Mouse (Mus musculus) stomach, embryonic 15.5 days (tissue): ENCODE data around the gene Hexa. TPM values are rescaled to one million over a fixed set of nuclear protein-coding genes. Genes with fewer than 3 reads are reported as not detected.
A peak's percentile ranks its signal among the peaks of the same experiment; 100 is the strongest.

Experiments used
- ATAC-seq: fragments of 200-750 bp; cut with Nextera tagmentation; 2 replicates; pipeline ENCODE4 v1.8.0; 2017; ENCODE audit warnings: low read depth, moderate number of reproducible peaks, moderate TSS enrichment; ENCODE audit not compliant: insufficient read depth, low FRiP score
- H3K27ac ChIP-seq: fragments of 300-500 bp; sonication (generic); 2 replicates; pipeline ENCODE4 v1.5.1; 2015; ENCODE audit warnings: mild to moderate bottlenecking, inconsistent platforms
- H3K27me3 ChIP-seq: fragments of 300-500 bp; sonication (generic); replicated peaks from 2 replicates; pipeline ENCODE4 v1.6.1; 2015; ENCODE audit warnings: inconsistent platforms
- H3K36me3 ChIP-seq: fragments of 300-500 bp; sonication (generic); 2 replicates; pipeline ENCODE4 v1.6.1; 2015; ENCODE audit warnings: inconsistent platforms
- H3K4me1 ChIP-seq: fragments of 300-500 bp; sonication (generic); 2 replicates; pipeline ENCODE4 v1.6.1; 2015; ENCODE audit warnings: inconsistent platforms
- H3K4me2 ChIP-seq: fragments of 300-500 bp; sonication (generic); 2 replicates; pipeline ENCODE4 v1.6.1; 2015; ENCODE audit warnings: mild to moderate bottlenecking, inconsistent platforms
- H3K4me3 ChIP-seq: fragments of 300-500 bp; sonication (generic); replicated peaks from 2 replicates; pipeline ENCODE4 v1.5.1; 2015; ENCODE audit warnings: inconsistent platforms
- H3K9ac ChIP-seq: fragments of 300-500 bp; sonication (generic); 2 replicates; pipeline ENCODE4 v1.6.1; 2015; ENCODE audit warnings: inconsistent platforms
- H3K9me3 ChIP-seq: fragments of 300-500 bp; sonication (generic); 2 replicates; pipeline ENCODE4 v1.6.1; 2016; ENCODE audit warnings: inconsistent platforms
- WGBS: fragments of 180-500 bp; shearing (Covaris S2); methylation state at CpG from one replicate; pipeline ENCODE4 v1.1.7; 2015; 5-methylcytosine and 5-hydroxymethylcytosine counted together
- polyA plus RNA-seq: library from polyadenylated mRNA; unstranded; fragments of >200 nt; fragmentation: Nextera tagmentation; extraction: Ambion mirVana; gene quantifications from 2 replicates; pipeline ENCODE4 v1.2.1, GENCODE M21; 2015

Hexa gene
- polyA plus RNA-seq, 1 experiment from 2014 or later = 77.4 TPM

- Histone ChIP-seq H3K4me3 (no peak overlapping the region), H3K9ac (no peak overlapping the region), H3K36me3 (peaks cover 13% of the 10 kb centered on the region; the same call in 1 of the 2 replicates), H3K27me3 (no peaks in the 10 kb centered on the region), H3K27ac (no peak overlapping the region), H3K4me1 (peaks cover 3% of the 10 kb centered on the region; the same call in 1 of the 2 replicates), H3K9me3 (no peaks in the 10 kb centered on the region), H3K4me2 (no peak overlapping the region)
- ATAC-seq = peak; percentile 31; the same call in 1 of the 2 replicates
- 21% methylated on average over 6 of the region's 6 CpGs for WGBS
Observed at GRCm38 (mm10) chr9:59567111-59567510, 27.8 kb downstream of the Hexa start.

- Histone ChIP-seq H3K9me3 (no peaks in the 10 kb centered on the region), H3K27me3 (no peaks in the 10 kb centered on the region), H3K4me1 (peaks cover 3% of the 10 kb centered on the region; the same call in 1 of the 2 replicates), H3K4me2 (no peak overlapping the region), H3K36me3 (no peaks in the 10 kb centered on the region), H3K9ac (no peak overlapping the region), H3K27ac (no peak overlapping the region), H3K4me3 (no peak overlapping the region)
- WGBS = 73% methylated on average over 2 of the region's 2 CpGs
- ATAC-seq = no peak
Observed at GRCm38 (mm10) chr9:59571852-59572251, 32.5 kb downstream of the Hexa start.

- no peaks in the 10 kb centered on the region for H3K36me3 ChIP-seq
- peak overlapping the region; percentile 42 for H3K4me3 ChIP-seq
- H3K9ac ChIP-seq = no peak overlapping the region
- peak overlapping the region; percentile 80 for H3K4me2 ChIP-seq
- WGBS = 12% methylated on average over 13 of the region's 13 CpGs
- no peak overlapping the region for H3K27ac ChIP-seq
- no peaks in the 10 kb centered on the region for H3K27me3 ChIP-seq
- H3K9me3 ChIP-seq = no peaks in the 10 kb centered on the region
- no peak for ATAC-seq
- peaks cover 11% of the 10 kb centered on the region for H3K4me1 ChIP-seq
Observed at GRCm38 (mm10) chr9:59577401-59577800, 38.1 kb downstream of the Hexa start.

- WGBS = under 1% methylated on average over 61 of the region's 61 CpGs
- Histone ChIP-seq H3K4me1 (peaks cover 11% of the 10 kb centered on the region), H3K9me3 (no peaks in the 10 kb centered on the region), H3K4me3 (peak within 1 kb of the TSS; percentile 42), H3K4me2 (peak within 1 kb of the TSS; percentile 80), H3K27ac (no peak within 1 kb of the TSS), H3K36me3 (no peaks in the 10 kb centered on the region), H3K27me3 (no peaks in the 10 kb centered on the region), H3K9ac (no peak within 1 kb of the TSS)
- peak; percentile 98 for ATAC-seq
Observed at GRCm38 (mm10) chr9:59577844-59578504, 38.6 kb downstream of the Hexa start, which contains the start of gene Celf6. Gene Celf6 (plus strand): TSS chr9:59577917.

GRCm38 (mm10) chr9:59578505-59578867 is 39.1 kb downstream of the Hexa start:
- no peaks in the 10 kb centered on the region for H3K9me3 ChIP-seq
- no peaks in the 10 kb centered on the region for H3K36me3 ChIP-seq
- WGBS = 1% methylated on average over 20 of the region's 20 CpGs
- peak; percentile 30 for ATAC-seq
- H3K9ac ChIP-seq = no peak overlapping the region
- peak overlapping the region; percentile 80 for H3K4me2 ChIP-seq
- peaks cover 11% of the 10 kb centered on the region for H3K4me1 ChIP-seq
- no peaks in the 10 kb centered on the region for H3K27me3 ChIP-seq
- peak overlapping the region; percentile 42 for H3K4me3 ChIP-seq
- no peak overlapping the region for H3K27ac ChIP-seq

GRCm38 (mm10) chr9:59584871-59585308 is 45.5 kb downstream of the Hexa start:
- Histone ChIP-seq H3K9me3 (no peaks in the 10 kb centered on the region), H3K4me3 (peak overlapping the region; percentile 30), H3K27ac (no peak overlapping the region), H3K4me2 (peak overlapping the region; percentile 59), H3K9ac (0 out of 2 replicates have a peak overlapping the region, but pooled peaks have one; percentile 16), H3K27me3 (no peaks in the 10 kb centered on the region), H3K4me1 (no peaks in the 10 kb centered on the region), H3K36me3 (no peaks in the 10 kb centered on the region)
- 5% methylated on average over 13 of the region's 13 CpGs for WGBS
- ATAC-seq = peak; percentile 70; the same call in 1 of the 2 replicates

- Histone ChIP-seq H3K27ac (no peak overlapping the region), H3K4me1 (no peaks in the 10 kb centered on the region), H3K36me3 (no peaks in the 10 kb centered on the region), H3K9me3 (no peaks in the 10 kb centered on the region), H3K4me2 (no peak overlapping the region), H3K27me3 (no peaks in the 10 kb centered on the region), H3K4me3 (no peak overlapping the region), H3K9ac (no peak overlapping the region)
- 67% methylated on average over 5 of the region's 5 CpGs for WGBS
- no peak for ATAC-seq
Observed at GRCm38 (mm10) chr9:59588252-59588651, 48.9 kb downstream of the Hexa start.

GRCm38 (mm10) chr9:59588710-59589671 is 49.7 kb downstream of the Hexa start:
- Histone ChIP-seq H3K27me3 (no peaks in the 10 kb centered on the region), H3K9me3 (no peaks in the 10 kb centered on the region), H3K36me3 (no peaks in the 10 kb centered on the region), H3K9ac (no peak overlapping the region), H3K4me2 (no peak overlapping the region), H3K27ac (no peak overlapping the region), H3K4me1 (no peaks in the 10 kb centered on the region), H3K4me3 (no peak overlapping the region)
- 41% methylated on average over 12 of the region's 12 CpGs for WGBS
- ATAC-seq = no peak

GRCm38 (mm10) chr9:59589703-59590439 is 50.5 kb downstream of the Hexa start:
- ATAC-seq = no peak

GRCm38 (mm10) chr9:59601661-59602060 is 62.3 kb downstream of the Hexa start:
- no peaks in the 10 kb centered on the region for H3K4me1 ChIP-seq
- 67% methylated on average over 8 of the region's 8 CpGs for WGBS
- H3K4me3 ChIP-seq = no peak overlapping the region
- no peak for ATAC-seq
- no peak overlapping the region for H3K9ac ChIP-seq
- H3K9me3 ChIP-seq = no peaks in the 10 kb centered on the region
- H3K27ac ChIP-seq = no peak overlapping the region
- H3K27me3 ChIP-seq = peaks cover 8% of the 10 kb centered on the region; the same call in 1 of the 2 replicates
- no peaks in the 10 kb centered on the region for H3K36me3 ChIP-seq
- H3K4me2 ChIP-seq = no peak overlapping the region

More at GRCm38 (mm10) chr9:59589703-59590439, 50.5 kb downstream of the Hexa start:
- Histone ChIP-seq H3K27ac (no peak overlapping the region), H3K4me1 (no peaks in the 10 kb centered on the region), H3K9me3 (no peaks in the 10 kb centered on the region), H3K9ac (no peak overlapping the region), H3K36me3 (no peaks in the 10 kb centered on the region), H3K4me2 (no peak overlapping the region), H3K4me3 (no peak overlapping the region), H3K27me3 (no peaks in the 10 kb centered on the region)
- WGBS = 67% methylated on average over 10 of the region's 10 CpGs

GRCm38 (mm10) chr9:59605967-59606366 is 66.6 kb downstream of the Hexa start:
- WGBS = 56% methylated on average over 6 of the region's 6 CpGs
- H3K4me2 ChIP-seq = no peak overlapping the region
- no peak overlapping the region for H3K4me3 ChIP-seq
- ATAC-seq = no peak
- H3K36me3 ChIP-seq = no peaks in the 10 kb centered on the region
- H3K27me3 ChIP-seq = peaks cover 8% of the 10 kb centered on the region; the same call in 1 of the 2 replicates
- no peak overlapping the region for H3K9ac ChIP-seq
- H3K4me1 ChIP-seq = no peaks in the 10 kb centered on the region
- H3K9me3 ChIP-seq = no peaks in the 10 kb centered on the region
- H3K27ac ChIP-seq = no peak overlapping the region
